Comparison of ENCODE assay signal across 24 mouse cellular contexts in genomic region chr8:72507505-72507904, GRCm38 (mm10). TPM values are rescaled to one million over a fixed set of nuclear protein-coding genes. Genes with fewer than 3 reads are reported as not detected.
A peak's percentile ranks its signal among the peaks of the same experiment; 100 is the strongest.
DNase-seq lines count a peak whose midpoint lies in the region; ATAC-seq lines count a peak whose summit lies in the region.
"Had no signal": no experiment of that assay in that cellular context is flagged by ENCODE, and none has a peak within 500 bp of the region (broad histone marks: within the 10 kb centered on the region; RNA-seq: fewer than 3 reads in every experiment).

No protein-coding gene starts in this region.

- WGBS in forebrain, embryonic 14.5 days: 84% methylated on average over 1 of the region's 1 CpGs
- WGBS in forebrain, embryonic 10.5 days: 92% methylated on average over 1 of the region's 1 CpGs
- WGBS in neural tube, embryonic 14.5 days: 88% methylated on average over 1 of the region's 1 CpGs

- H3K36me3 ChIP-seq in forebrain, embryonic 14.5 days (ENCODE audit: control insufficient read depth, insufficient read depth, low read length): 0 out of 2 replicates have a peak, but pooled peaks cover 3% of the 10 kb centered on the region
- peaks cover 17% of the 10 kb centered on the region for H3K36me3 ChIP-seq in forebrain, embryonic 10.5 days (replicated peaks)
- no peaks in the 10 kb centered on the region for H3K36me3 ChIP-seq in neural tube, embryonic 14.5 days (ENCODE audit: control insufficient read depth, insufficient read depth, low read length)
- H3K36me3 ChIP-seq: forebrain, embryonic 12.5 days; forebrain, embryonic 15.5 days had no signal

- DNase-seq in cerebellum, postnatal 10 days: peak; percentile 60 to 80
- DNase-seq in cerebellum, adult 11 months: no peak
- no peak for DNase-seq in forebrain, embryonic 14.5 days (ENCODE audit: low spot score)
- no peak for DNase-seq in forebrain, embryonic 10.5 days (ENCODE audit: extremely low spot score, low spot score)
- DNase-seq in left cerebral cortex, postnatal 4 days: peak; percentile 39
- no peak for DNase-seq in left cerebral cortex, postnatal 14 days (ENCODE audit: low spot score in 2 of 2)
- DNase-seq in neural tube, embryonic 10.5 days (ENCODE audit: extremely low spot score, low spot score): no peak
- DNase-seq: adrenal gland, adult 8-10 months; adrenal gland, postnatal 14 days; adrenal gland, postnatal 36 days; B cell, adult 2 months; cerebellum, adult 2 months; cerebellum, adult 9-10 months; forebrain, postnatal 0 days had no signal

- no peaks in the 10 kb centered on the region for H3K27me3 ChIP-seq in forebrain, embryonic 14.5 days (replicated peaks; ENCODE audit: control insufficient read depth, insufficient read depth, low read length)
- H3K27me3 ChIP-seq in forebrain, embryonic 10.5 days (ENCODE audit: poor library complexity, severe bottlenecking): no peaks in the 10 kb centered on the region
- no peaks in the 10 kb centered on the region for H3K27me3 ChIP-seq in neural tube, embryonic 14.5 days (ENCODE audit: control insufficient read depth, insufficient read depth, low read length)
- H3K27me3 ChIP-seq: CH12.LX; embryonic facial prominence, embryonic 12.5 days; forebrain, embryonic 12.5 days; forebrain, embryonic 15.5 days; Patski had no signal

- 0 out of 2 replicates have a peak overlapping the region, but pooled peaks have one; percentile 27 for H3K27ac ChIP-seq in forebrain, embryonic 14.5 days (ENCODE audit: low read depth, low read length)
- no peak overlapping the region for H3K27ac ChIP-seq in forebrain, embryonic 10.5 days
- no peak overlapping the region for H3K27ac ChIP-seq in neural tube, embryonic 14.5 days (ENCODE audit: low read depth, low read length)
- H3K27ac ChIP-seq: embryonic facial prominence, embryonic 10.5 days; embryonic facial prominence, embryonic 12.5 days; forebrain, embryonic 12.5 days; forebrain, embryonic 15.5 days had no signal

- intact Hi-C loops in left cerebral cortex, postnatal 4 days (cut with DNase I): no loop called here
- intact Hi-C loops in left cerebral cortex, postnatal 14 days (cut with DNase I): no loop called here

- no peak overlapping the region for H3K9ac ChIP-seq in forebrain, embryonic 14.5 days (ENCODE audit: low read length)
- 0 out of 2 replicates have a peak overlapping the region, but pooled peaks have one; percentile 2 for H3K9ac ChIP-seq in neural tube, embryonic 14.5 days (replicated peaks; ENCODE audit: low read depth, low read length)
- H3K9ac ChIP-seq: embryonic facial prominence, embryonic 12.5 days; forebrain, embryonic 12.5 days; forebrain, embryonic 15.5 days; forebrain, postnatal 0 days had no signal

- H3K9me3 ChIP-seq in forebrain, embryonic 14.5 days (replicated peaks; ENCODE audit: control insufficient read depth, low read length): no peaks in the 10 kb centered on the region
- no peaks in the 10 kb centered on the region for H3K9me3 ChIP-seq in forebrain, embryonic 10.5 days
- H3K9me3 ChIP-seq in neural tube, embryonic 14.5 days (ENCODE audit: control insufficient read depth, low read length): no peaks in the 10 kb centered on the region
- H3K9me3 ChIP-seq: embryonic facial prominence, embryonic 10.5 days; embryonic facial prominence, embryonic 12.5 days; forebrain, embryonic 12.5 days; forebrain, embryonic 15.5 days; G1E had no signal

- no peak overlapping the region for H3K4me3 ChIP-seq in forebrain, embryonic 14.5 days (ENCODE audit: low read depth, low read length)
- H3K4me3 ChIP-seq in forebrain, embryonic 10.5 days: no peak overlapping the region
- H3K4me3 ChIP-seq in neural tube, embryonic 14.5 days (ENCODE audit: low read depth, low read length): no peak overlapping the region
- H3K4me3 ChIP-seq: embryonic facial prominence, embryonic 10.5 days; embryonic facial prominence, embryonic 12.5 days; forebrain, embryonic 12.5 days; forebrain, embryonic 15.5 days had no signal

- no peaks in the 10 kb centered on the region for H3K4me1 ChIP-seq in forebrain, embryonic 14.5 days (ENCODE audit: control insufficient read depth, insufficient read depth, low read length)
- no peaks in the 10 kb centered on the region for H3K4me1 ChIP-seq in forebrain, embryonic 10.5 days
- H3K4me1 ChIP-seq in neural tube, embryonic 14.5 days (ENCODE audit: control insufficient read depth, insufficient read depth, low read length): peaks cover 6% of the 10 kb centered on the region; the same call in 1 of the 2 replicates
- H3K4me1 ChIP-seq: embryonic facial prominence, embryonic 10.5 days; embryonic facial prominence, embryonic 12.5 days; forebrain, embryonic 12.5 days had no signal

- no peak for ATAC-seq in forebrain, embryonic 14.5 days
- no peak for ATAC-seq in neural tube, embryonic 14.5 days (ENCODE audit: low read depth)
- ATAC-seq: activated CD4-positive, CD25-positive, alpha-beta regulatory T cell, adult 4 months; CD4-positive, CD25-positive, alpha-beta regulatory T cell, adult 4 months; forebrain, embryonic 15.5 days; forebrain, postnatal 0 days; Patski had no signal

- H3K4me2 ChIP-seq in forebrain, embryonic 14.5 days (ENCODE audit: low read length): no peak overlapping the region
- H3K4me2 ChIP-seq in neural tube, embryonic 14.5 days (ENCODE audit: low read depth, low read length): no peak overlapping the region
- H3K4me2 ChIP-seq: embryonic facial prominence, embryonic 12.5 days; forebrain, embryonic 12.5 days; forebrain, embryonic 15.5 days had no signal

RNA-seq across cellular contexts. Expression of gene Slc35e1, which starts 15.1 kb away (rescaled TPM):
- 5.8 and 6.6 TPM in 2 replicates for polyA plus RNA-seq in forebrain, embryonic 14.5 days (2014; fragmentation: Nextera tagmentation; extraction: Ambion mirVana)
- 14.0 and 15.3 TPM in 2 replicates for polyA plus RNA-seq in forebrain, embryonic 10.5 days (2016; fragmentation: Nextera tagmentation; extraction: Ambion mirVana)
- total RNA-seq in left cerebral cortex, postnatal 4 days (2021): 10 to 100 TPM; 35.2 to 39.2 TPM
- 10 to 100 TPM; 50.8 to 53.8 TPM for total RNA-seq in left cerebral cortex, postnatal 14 days (2021)
- 9.3 and 10.6 TPM in 2 replicates for polyA plus RNA-seq in neural tube, embryonic 14.5 days (2014; fragmentation: Nextera tagmentation; extraction: Ambion mirVana)

RNA-seq across cellular contexts. Expression of gene Cherp, which starts 32.5 kb away (rescaled TPM):
- 33.2 and 42.6 TPM in 2 replicates for polyA plus RNA-seq in forebrain, embryonic 14.5 days (2014; fragmentation: Nextera tagmentation; extraction: Ambion mirVana)
- polyA plus RNA-seq in forebrain, embryonic 10.5 days (2016; fragmentation: Nextera tagmentation; extraction: Ambion mirVana): 108 and 114 TPM in 2 replicates
- total RNA-seq in left cerebral cortex, postnatal 4 days (2021): 10 to 100 TPM; 75.6 to 85.4 TPM
- total RNA-seq in left cerebral cortex, postnatal 14 days (2021): 10 to 100 TPM; 68.9 to 77.4 TPM
- 42.3 and 49.8 TPM in 2 replicates for polyA plus RNA-seq in neural tube, embryonic 14.5 days (2014; fragmentation: Nextera tagmentation; extraction: Ambion mirVana)

RNA-seq across cellular contexts. Expression of gene Med26, which starts 40.6 kb away (rescaled TPM):
- 11.8 and 14.7 TPM in 2 replicates for polyA plus RNA-seq in forebrain, embryonic 14.5 days (2014; fragmentation: Nextera tagmentation; extraction: Ambion mirVana)
- 19.4 and 20.1 TPM in 2 replicates for polyA plus RNA-seq in forebrain, embryonic 10.5 days (2016; fragmentation: Nextera tagmentation; extraction: Ambion mirVana)
- total RNA-seq in left cerebral cortex, postnatal 4 days (2021): 10 to 100 TPM; 13.3 to 13.8 TPM
- total RNA-seq in left cerebral cortex, postnatal 14 days (2021): 1 to 10 TPM; 8.5 to 9.8 TPM
- polyA plus RNA-seq in neural tube, embryonic 14.5 days (2014; fragmentation: Nextera tagmentation; extraction: Ambion mirVana): 11.4 and 14.6 TPM in 2 replicates

Comparison
In these comparisons a context has a peak if more than half of its experiments do, and no peak if none do; other contexts are left out.
1. DNase-seq: peak in cerebellum, postnatal 10 days (2 of 2) and left cerebral cortex, postnatal 4 days (single experiment); none in cerebellum, adult 11 months (single experiment), forebrain, embryonic 14.5 days (single experiment), forebrain, embryonic 10.5 days (single experiment), left cerebral cortex, postnatal 14 days (0 of 2) and neural tube, embryonic 10.5 days (single experiment).